Mouse (Mus musculus) erythroblast, embryonic 14.5 days (primary cell): ENCODE measurements around the gene Atf7.

Experiments used
- GATA1 ChIP-seq: IDR thresholded peaks from 2 replicates; pipeline ENCODE4 v1.6.1; 2012; ENCODE audit warnings: low read length, inconsistent platforms, mixed read lengths
- TAL1 ChIP-seq: IDR thresholded peaks from 3 replicates; pipeline ENCODE4 v1.6.1; 2012; ENCODE audit warnings: low read length, inconsistent platforms, mixed read lengths

- no peak for TF ChIP-seq TAL1
- no peak for TF ChIP-seq GATA1
Measured at GRCm38 (mm10) chr15:102616174-102616573, 9.1 kb downstream of the Atf7 start.
